Mouse (Mus musculus): ENCODE data around the gene Drosha.

- no peak for TF ChIP-seq CTCF (IDR thresholded peaks at IDR 0.05; ENCODE audit: borderline replicate concordance, insufficient read depth, low read depth, low read length)
- TF ChIP-seq POLR2A (IDR thresholded peaks at IDR 0.05; ENCODE audit: borderline replicate concordance, insufficient read depth, low read length) = no peak
Measured at GRCm38 (mm10) chr15:12833385-12833784, 8.8 kb downstream of the Drosha start.
